Mouse (Mus musculus): Measurements from ENCODE around the gene Sult2a8.

DNA sequence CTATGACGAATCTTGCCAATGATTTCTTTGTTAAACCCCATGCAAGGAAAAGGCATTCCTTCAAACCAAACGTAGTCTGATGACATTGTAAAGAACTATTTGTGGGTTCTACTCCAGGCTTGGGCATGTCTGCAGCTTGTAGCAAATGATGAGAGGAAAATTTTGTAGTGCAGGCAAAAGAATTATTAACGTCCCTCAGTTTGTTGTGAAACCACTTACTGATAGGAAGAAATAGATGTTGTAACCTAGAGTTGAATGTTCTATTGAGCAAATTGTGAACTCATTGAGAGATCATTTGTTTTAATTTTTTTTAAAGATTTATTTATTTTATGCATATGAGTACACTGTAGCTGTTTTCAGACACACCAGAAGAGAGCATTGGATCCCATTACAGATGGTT, 46.3 kb upstream of the Sult2a8 start:
- TF ChIP-seq CTCF (IDR thresholded peaks at IDR 0.05; ENCODE audit: borderline replicate concordance, extremely low read depth, insufficient read depth, insufficient read length) (no peak), POLR2A (IDR thresholded peaks at IDR 0.05; ENCODE audit: borderline replicate concordance, extremely low read depth, insufficient read depth, insufficient read length, poor library complexity, severe bottlenecking) (no peak)
